Mouse (Mus musculus): ENCODE data around the gene Pkd1l3. TPM values are rescaled to one million over a fixed set of nuclear protein-coding genes. Genes with fewer than 3 reads are reported as not detected.
A peak's percentile ranks its signal among the peaks of the same experiment; 100 is the strongest.

The Pkd1l3 gene
- polyA plus RNA-seq, 1 experiment from 2014 or later: 0.14 TPM

GRCm38 (mm10) chr8:109697754-109698153 lies 83.4 kb downstream of the Pkd1l3 start:
- no peak for DNase-seq (ENCODE audit: low spot score)

- DNase-seq (ENCODE audit: low spot score): no peak
Measured at GRCm38 (mm10) chr8:109698477-109698876, 84.2 kb downstream of the Pkd1l3 start.

DNA sequence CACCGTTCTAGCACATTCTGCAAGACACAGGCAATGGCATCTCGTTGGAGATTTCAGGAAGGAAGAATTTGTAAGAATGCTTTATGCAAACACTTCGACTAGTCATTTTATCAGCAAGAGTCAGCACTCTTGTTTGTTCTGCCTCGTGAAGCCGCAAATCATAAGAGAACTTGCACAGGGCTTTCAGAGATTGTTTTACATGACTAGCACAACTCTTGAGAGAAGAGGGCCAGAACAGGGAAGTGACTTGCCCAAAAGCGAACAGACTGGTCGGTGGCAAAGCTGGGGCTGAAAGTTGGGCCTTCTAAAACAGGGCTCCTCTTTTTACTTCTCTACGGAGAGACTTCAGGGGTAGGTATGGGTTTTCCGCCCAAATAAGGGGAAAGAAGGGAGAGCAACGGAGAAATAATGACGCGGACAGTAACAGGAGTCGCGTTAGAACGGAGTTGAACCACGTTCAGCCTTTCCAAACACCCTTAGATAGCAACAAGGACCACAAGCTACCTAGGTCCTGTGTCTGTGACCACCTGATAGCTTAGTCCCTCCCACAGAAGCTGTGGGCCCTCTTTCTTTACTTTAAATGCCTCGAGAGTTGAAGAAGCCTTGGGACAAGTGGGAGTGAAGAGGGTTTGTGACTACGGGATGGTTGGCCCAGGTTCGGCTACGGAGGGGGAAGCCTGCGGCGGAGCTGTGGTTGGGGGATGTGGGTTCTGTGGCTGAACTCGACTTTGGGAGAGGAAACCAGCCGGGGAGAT lies 90.4 kb downstream of the Pkd1l3 start:
- DNase-seq (ENCODE audit: low spot score): no peak

DNA sequence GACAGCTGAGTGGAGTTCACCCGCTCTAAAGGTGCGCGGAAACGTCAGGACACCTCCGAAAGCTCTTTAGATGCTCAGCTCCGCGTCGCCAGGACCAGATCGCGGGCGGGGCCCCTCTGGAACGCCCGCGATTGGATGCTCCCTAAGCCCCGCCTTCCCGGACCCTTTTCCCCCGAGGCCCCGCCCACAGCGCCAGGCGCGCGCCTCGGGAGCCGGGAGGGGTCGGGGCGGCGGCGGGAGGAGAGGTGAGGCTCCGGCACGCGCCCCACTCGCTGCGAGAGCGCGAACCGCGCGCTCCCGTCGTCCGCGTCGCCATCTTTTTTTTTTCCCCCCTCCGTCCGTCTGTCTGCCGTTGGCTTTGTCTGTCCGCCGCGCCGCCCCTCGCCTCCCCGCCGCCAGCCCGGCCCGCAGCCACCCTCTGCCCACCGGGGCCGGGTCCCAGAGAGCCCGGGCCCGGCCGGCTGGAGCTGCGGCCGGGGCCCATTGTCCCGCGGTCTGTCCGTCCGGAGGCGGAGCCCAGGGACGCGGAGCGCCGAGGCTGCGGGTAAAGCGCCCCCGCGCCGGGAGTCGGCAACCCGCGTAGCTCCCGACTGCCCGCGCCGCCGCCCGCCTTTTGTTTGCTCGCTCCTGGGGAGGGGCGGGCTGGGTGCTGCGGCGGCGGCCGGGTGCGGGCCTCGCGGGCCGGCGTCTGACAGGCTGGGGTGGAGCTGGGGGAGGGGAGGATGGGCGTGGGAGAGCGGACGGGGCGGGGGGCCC lies 91.2 kb downstream of the Pkd1l3 start, which contains the start of gene Zfp821:
Gene Zfp821 (plus strand): TSS at position 227 of the 756 bp plus-strand sequence.
- DNase-seq (ENCODE audit: low spot score): peak; percentile 94

DNA sequence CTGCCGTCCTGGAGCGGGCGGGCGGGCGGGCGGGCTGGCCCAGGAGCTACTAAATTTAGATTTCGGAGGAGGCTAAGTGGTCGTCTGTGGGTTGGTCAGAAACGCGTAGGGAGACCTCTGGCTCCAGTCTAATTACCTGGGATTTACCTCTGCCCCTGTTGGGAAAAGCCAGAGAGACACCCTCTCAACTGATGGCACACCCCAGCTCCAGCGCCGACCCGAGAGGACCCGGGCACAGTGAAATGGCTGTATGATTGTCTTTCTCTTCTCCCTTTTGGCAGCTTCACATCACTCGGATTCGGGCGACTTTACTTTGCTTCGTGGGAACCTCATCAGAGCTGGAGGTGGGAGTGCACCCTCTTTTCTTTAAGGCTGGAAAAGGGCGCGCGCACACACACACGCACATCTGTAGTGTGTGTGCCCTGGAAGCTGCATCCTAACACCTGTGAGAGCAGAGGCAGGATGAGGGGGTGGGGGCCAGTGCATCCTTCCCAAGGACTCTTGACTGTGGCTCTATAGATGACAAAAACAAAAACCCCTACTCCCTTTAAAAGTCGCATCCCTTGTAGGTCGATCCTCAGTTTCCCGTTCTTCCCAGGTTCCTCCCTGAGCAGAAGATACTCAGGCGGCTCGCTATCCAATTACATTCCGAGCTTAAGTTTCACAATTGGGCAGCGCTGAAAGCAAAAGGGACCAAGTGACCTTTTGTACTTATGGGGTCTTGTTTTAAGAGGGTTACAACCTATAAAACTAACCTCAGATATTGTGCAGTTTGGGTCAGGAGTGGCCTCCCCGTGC lies 92.0 kb downstream of the Pkd1l3 start:
- peak; percentile 20 for DNase-seq (ENCODE audit: low spot score)

GRCm38 (mm10) chr8:109706874-109707237 lies 92.5 kb downstream of the Pkd1l3 start:
- peak; percentile 78 for DNase-seq (ENCODE audit: low spot score)

GRCm38 (mm10) chr8:109707921-109708320 lies 93.6 kb downstream of the Pkd1l3 start:
- DNase-seq (ENCODE audit: low spot score): peak; percentile 72

GRCm38 (mm10) chr8:109712521-109712920 lies 98.2 kb downstream of the Pkd1l3 start:
- no peak for DNase-seq (ENCODE audit: low spot score)

- DNase-seq (ENCODE audit: low spot score): no peak
Measured at GRCm38 (mm10) chr8:109714961-109715360, 100.6 kb downstream of the Pkd1l3 start.

Other genes with a start within 250 kb of the Pkd1l3 start
- not detected in 2 replicates for gene Pmfbp1, start 120.5 kb upstream of the Pkd1l3 start, polyA plus RNA-seq (2015; fragmentation: Nextera tagmentation; extraction: Ambion mirVana)
- 18.7 and 18.8 TPM in 2 replicates for gene Dhx38, start 48.7 kb upstream of the Pkd1l3 start, polyA plus RNA-seq (2015; fragmentation: Nextera tagmentation; extraction: Ambion mirVana)
- gene Txnl4b, start 48.6 kb upstream of the Pkd1l3 start, polyA plus RNA-seq (2015; fragmentation: Nextera tagmentation; extraction: Ambion mirVana): 30.6 and 32.9 TPM in 2 replicates
- gene Hp, start 35.3 kb upstream of the Pkd1l3 start, polyA plus RNA-seq (2015; fragmentation: Nextera tagmentation; extraction: Ambion mirVana): 2.2 and 2.7 TPM in 2 replicates
- 37.3 and 37.6 TPM in 2 replicates for gene Dhodh, start 5.8 kb upstream of the Pkd1l3 start, polyA plus RNA-seq (2015; fragmentation: Nextera tagmentation; extraction: Ambion mirVana)
- gene Ist1, start 78.7 kb downstream of the Pkd1l3 start, polyA plus RNA-seq (2015; fragmentation: Nextera tagmentation; extraction: Ambion mirVana): 113 TPM in 2 replicates
- 12.8 and 13.5 TPM in 2 replicates for gene Zfp821, start 91.0 kb downstream of the Pkd1l3 start, polyA plus RNA-seq (2015; fragmentation: Nextera tagmentation; extraction: Ambion mirVana)
- 4.0 and 4.5 TPM in 2 replicates for gene Atxn1l, start 123.2 kb downstream of the Pkd1l3 start, polyA plus RNA-seq (2015; fragmentation: Nextera tagmentation; extraction: Ambion mirVana)
- gene Ap1g1, start 164.0 kb downstream of the Pkd1l3 start, polyA plus RNA-seq (2015; fragmentation: Nextera tagmentation; extraction: Ambion mirVana): 26.3 and 28.2 TPM in 2 replicates